Mouse (Mus musculus): ENCODE measurements around the gene Caln1. TPM values are rescaled to one million over a fixed set of nuclear protein-coding genes. Genes with fewer than 3 reads are reported as not detected.

The Caln1 gene
- total RNA-seq, 2 experiments from 2014 or later: 35.2 to 55.2 TPM

DNA sequence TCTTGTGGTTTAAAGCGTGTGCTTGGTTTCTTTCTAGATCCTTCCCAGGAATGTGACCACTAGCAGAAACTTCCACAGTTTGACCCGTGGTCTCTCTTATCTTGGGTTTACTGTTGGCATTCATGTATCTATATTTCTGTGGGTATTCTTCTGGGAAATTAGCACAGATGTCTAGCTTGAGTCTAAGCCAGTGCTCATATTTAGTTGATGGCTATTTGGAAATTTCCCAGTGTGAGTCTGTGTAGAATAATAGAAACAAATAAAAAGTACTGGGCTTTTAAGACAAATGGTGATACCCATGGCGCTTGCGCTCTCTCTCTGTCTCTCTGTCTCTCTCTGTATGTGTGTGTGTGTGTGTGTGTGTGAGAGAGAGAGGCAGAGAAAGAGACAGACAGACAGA is 330.2 kb downstream of the Caln1 start:
- no peak for DNase-seq

DNA sequence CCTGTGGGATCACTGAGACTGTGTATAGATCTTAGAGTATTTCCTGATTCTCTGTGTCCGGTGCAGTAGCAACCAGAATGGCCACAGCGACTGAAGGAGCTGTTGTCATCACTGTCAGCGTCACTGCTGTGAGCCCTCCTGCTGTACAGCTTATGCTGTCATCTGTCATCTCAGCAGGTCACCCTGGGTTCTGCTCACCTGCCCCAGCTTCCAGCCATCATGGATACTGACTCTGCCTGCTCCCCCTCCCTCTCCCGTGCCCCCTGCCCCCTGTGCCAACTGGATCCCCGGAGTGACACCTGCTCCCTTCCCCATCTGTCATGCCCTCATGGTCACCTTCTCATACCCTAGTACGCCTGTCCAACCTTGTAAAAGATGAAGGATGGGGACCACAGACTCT is 332.5 kb downstream of the Caln1 start:
- DNase-seq: no peak

DNA sequence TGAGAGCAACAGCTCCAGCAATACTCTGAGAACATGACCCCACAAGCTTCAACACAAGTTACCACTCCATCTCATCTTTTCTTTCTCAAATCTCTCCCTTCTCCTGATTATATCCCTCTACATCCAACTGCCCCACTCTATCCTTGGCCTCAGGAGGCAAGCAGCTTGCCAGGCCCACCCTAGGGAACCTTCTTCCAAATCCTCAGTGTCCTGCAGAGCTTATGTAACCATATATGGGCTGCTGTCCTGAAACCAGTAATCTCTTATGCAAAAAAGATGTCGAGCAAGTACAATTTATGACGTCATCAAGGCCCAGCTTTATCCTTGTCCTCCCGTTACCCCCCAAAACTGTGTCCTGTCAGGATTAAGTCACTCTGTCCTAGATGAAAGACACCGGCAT is 333.1 kb downstream of the Caln1 start:
- DNase-seq: no peak

DNA sequence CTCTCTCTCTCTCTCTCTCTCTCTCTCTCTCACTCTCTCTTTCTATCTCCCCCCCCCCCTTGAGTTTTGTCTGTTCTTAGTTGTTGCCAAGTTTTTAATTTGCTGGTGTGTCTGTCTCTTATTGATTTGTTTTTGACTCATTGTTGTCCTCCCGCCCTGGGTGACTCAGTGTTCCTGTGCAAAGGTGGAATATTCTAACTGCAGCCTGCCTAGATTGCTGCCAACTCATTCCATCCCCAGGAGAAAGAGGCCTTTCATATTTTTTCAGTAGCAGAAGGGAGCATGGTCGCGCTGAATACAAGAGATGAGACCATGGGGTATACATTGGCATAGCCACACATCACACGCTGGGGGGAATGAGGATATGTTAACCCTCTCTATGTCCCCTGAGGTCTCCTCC is 335.6 kb downstream of the Caln1 start:
- no peak for DNase-seq

DNA sequence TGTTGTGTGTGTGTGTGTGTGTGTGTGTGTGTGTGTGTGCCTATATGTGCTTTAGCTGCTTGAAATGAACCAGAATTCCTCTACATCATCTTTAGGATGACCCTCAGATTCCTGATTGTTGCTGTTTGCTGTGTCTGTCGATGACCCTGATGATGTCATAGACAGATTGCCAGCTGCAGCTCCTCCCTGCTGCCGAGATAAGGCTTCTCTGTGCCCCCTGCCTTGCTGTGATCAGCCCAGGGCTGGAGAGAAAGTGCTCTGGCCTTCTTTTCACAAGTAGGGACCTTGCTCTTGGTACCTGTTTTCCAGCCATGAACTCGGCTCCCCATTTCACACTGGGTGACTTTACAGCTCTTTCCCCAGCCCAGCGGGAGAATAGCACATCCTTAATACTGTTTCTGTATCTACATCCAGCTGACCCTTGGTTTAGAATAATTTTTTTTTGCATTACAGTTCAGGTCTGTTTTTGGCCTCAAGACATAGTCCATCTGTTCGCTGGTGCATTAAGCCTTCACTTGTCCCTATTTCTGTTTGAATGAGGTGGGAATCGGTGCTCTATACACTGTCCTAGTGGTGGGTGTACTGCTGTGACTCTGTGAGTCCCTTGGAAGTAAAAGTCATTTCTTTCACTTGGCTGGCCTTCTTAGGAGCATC is 337.1 kb downstream of the Caln1 start:
- peak; percentile 11 to 15 for DNase-seq

DNA sequence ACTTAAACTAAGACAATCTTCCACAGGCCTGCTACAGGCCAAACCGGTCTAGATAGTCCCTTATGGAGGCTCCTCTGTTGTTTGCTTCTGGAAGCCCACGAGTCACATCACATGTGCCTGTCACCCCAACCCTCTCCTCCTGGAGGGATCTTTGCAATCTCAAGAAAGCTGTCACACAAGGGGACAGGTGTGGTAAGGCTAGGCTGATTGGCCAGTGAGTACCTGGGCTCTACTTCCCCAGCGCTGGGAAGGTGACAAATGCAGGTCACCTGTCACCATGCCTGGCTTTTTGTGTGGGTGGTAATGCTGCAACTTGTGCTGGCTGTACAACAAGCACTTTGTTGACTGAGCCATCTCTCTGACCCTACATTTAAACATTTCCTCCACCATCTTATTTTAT is 338.5 kb downstream of the Caln1 start:
- DNase-seq: no peak

DNA sequence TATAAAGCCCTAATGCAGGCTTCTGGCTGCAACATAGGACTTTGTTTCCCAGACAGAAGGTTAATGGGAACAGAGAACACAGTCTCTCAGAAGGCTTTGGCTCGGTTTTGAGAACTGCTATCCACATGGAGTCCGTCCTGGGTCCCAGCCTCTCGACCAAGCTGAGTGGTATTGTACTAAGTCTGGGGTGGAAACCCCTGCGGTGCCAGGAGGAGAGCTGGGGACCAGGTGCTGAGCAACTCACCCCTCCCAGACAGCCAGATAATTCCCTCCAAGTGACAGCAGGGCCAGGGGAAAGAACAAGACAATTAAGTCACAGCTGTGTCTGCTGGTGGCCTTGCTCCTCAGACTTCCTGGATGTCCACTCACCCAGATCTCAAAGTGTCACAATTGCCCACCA is 339.4 kb downstream of the Caln1 start:
- DNase-seq: no peak

DNA sequence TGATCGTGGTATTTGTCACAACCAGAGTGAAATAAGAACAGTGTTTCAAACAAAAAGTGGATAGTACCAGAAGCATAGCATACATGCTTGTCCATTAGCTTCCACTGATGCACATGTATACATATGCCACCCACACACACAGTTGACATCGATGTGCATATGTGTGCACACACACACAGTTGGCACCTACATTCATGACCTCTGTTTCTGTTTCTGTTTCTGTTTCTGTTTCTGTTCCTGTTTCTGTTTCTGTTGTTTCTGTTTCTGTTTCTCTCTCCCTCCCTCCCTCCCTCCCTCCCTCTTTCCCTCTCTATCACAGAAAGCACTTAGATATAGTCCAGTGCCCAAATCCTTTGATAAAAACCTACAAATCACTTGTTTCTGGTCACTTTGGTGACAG is 342.4 kb downstream of the Caln1 start:
- DNase-seq: no peak

DNA sequence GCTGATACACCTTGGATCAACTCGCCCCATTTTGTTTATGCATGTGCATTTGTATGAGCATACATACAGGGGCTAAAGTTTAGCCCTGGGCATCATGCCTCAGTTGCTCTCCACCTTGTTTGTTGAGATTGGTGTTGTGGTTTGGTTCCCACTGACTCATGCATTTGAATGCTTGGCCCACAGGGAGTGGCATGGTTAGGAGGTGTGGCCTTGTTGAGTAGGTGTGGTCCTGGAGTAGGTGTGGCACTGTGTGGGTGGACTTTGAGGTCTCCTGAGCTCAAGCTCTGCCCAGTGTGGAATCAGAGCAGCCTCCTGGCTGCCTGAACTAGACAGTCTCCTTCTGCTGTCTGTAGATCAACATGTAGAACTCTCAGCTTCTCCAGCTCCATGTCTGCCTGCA is 343.0 kb downstream of the Caln1 start:
- DNase-seq: no peak

DNA sequence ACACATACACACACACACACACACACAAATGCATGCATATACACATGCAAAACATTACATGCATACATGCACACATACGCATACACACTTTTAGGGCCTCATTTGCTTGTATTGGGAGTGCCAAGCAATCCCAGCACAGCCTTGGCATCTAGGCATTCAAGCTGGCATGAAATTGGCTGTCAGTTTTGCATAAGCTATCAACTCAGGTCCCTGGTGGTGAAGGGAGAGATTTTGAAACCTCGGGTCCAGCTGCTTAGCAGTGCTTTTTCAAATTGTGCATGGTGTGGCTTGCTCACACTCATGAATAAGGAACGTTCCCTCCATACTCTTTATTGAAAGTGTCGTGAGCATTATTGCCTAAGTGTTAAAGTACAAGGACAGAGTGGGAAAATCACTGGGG is 345.9 kb downstream of the Caln1 start:
- peak in 1 of 2 experiments; percentile 10 for DNase-seq

DNA sequence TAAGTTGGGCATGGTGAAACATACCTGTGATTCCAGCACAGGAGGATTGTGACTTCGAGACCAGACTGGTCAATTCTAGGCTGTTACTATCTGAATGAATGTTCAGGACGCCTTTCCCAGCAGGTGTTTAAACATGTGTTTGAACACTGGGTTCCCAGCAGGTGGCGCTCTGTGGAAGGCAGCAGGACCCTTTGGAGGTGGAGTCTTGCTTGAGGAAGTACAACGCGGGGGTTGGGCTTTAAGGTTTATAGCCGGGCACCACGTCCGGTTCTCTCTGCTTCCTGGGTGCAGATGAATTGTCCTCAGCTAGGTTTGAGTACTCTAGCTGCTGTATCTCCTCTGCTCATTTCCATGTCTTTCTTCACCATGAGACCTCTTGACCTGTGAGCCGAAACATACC is 349.1 kb downstream of the Caln1 start:
- DNase-seq: peak; percentile 44 to 68

DNA sequence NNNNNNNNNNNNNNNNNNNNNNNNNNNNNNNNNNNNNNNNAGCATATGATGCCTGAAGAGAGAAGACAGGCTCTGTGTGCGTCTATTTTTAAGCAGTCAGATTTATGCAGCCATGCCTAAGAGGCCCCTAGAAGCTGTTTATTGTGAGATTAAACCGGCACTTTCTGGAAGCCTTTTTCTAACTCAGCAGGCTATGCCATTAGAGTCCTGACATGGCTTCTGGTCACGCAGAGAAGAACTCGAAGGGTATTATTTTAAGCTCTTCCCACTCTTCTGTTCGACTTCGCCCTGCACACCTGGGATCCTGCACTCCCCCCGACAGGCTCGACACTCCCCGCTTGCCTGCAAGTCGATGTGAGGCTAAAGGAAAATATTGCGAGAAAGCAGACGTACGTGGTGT is 372.9 kb downstream of the Caln1 start:
- no peak for DNase-seq

DNA sequence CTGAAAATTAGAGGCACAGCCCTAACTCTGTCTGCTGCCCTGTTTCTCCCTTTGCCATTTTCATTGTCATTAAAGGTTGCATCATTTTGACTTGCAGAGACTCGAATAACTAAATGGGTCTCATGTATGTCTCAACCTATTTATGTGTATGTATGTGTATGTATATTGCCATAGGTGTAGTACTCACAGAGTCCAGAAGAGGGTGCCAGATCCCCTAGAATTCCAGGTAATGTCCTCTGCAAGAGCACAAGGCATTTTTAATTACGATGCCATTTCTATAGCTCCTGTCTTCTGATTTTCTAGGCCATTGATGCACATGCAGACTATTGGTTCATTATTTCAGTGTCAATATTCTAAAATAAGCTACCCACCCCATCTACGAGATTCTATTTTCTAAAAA is 388.3 kb downstream of the Caln1 start:
- DNase-seq: no peak

DNA sequence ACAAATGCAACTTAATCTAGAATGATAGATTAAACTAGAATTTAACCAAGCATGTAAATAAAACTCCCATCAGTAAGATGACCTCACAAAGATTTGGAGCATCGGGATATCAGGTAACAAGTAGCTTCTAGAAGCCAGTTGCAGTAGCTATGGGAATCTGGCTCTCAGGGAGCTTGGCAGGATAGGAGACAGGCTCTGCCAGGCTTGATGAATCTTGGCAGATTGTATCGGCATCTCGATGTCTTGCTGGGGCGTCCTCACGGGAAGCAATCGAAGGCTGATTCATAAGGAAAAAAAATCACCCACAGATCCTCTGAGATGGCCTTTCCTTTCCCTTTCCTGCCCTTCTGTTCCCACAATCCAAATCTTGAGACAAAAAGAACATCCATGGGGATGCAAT is 396.5 kb downstream of the Caln1 start:
- DNase-seq: no peak

DNA sequence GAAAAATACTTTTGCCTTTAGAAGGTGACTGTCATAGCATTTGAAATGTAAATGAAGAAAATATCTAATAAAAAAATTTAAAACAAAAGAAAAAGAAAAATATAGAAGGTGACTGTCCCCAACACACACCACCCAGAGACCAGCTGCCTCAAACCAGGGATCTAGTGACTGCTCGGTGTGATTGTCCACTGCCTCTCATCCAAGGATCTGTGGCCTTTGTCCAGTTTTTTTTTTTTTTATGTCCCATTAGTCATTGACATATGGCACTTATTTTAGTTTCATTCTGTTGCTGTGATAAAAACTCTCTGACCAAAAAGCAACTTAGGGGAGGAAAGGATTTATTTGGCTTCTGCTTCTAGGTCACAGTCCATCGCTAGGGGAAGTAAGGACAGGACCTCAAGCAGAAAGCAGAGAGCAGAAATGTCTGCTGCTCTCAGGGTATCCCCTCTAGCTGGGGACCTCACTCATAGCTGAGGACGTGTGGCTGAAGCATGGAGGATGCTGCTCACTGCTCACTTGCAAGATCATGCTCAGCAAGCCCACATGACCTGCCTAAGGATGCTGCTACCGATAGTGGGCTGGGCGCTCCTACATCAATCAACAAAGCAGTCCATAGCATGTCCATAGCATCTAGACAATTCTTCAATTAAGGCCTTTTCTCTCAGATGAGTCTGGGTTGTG is 401.9 kb downstream of the Caln1 start:
- no peak for DNase-seq

DNA sequence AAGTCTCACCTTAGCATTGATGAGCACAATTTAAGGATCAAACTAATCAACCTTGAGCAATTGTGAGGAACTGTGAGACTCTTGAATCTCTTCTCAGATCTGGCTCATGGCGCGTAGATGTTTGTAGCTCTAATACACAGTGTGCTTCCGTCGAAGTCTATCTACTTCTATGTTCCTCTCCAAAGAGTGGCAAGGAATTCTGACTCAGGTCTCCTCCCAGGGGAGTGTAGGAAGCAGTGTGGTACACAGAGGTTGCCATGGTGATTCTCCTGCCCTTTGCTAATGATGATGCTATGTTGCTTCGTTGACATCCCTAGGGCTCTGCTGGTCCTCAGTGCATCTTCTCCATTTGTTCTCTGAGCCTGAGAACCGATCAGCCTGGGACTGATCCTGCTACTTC is 403.2 kb downstream of the Caln1 start:
- no peak for DNase-seq

DNA sequence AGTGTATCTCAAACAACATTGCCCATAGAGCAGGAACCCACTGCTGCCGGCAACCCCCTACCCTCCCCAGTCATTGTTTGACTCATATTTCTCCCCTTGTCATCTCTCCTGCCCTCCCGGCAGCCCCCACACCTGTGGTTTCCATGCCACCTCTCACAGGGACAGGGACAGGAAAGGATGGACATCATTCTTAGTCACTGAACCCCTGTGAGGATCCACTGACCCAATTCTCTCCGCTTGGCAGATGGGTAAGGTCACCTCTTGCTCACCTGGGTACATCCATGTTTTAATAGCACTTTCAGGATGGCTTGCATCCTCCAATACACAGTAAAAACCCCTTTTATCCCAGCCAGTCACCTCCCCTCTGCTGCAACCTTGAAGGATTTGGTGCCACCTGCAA is 405.7 kb downstream of the Caln1 start:
- DNase-seq: no peak

DNA sequence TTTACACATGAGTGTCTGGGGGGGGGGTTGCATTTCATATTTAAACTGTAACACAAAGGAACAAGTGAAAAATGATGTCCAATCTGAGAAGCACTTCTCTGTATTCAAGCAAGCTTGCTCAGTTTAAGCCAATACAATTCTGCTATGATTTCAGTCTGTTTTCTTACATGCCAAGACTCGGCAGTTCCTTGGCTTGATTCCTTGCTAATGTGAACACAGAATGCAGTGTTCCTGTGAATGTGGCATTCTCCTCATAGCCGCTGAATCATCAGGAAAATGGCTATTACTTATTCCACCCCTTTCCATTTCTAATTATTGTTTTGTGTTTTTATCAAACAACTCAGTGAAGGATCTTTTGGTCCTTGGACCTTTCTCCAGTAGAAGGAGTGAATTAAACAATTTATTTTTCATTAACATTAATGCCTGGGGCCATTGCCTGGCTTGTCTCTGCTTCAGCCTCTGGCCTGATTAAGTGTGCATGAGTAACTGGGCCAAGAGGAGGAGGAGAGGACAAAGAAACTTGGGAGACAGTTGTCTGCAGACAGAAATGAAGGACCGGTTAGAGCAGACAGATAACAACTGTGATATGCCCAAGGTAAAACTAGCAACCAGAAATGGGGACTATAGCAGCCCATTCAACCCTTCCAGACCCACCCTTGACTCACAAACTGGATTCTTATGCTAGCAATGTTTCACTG is 423.6 kb downstream of the Caln1 start:
- no peak for DNase-seq

DNA sequence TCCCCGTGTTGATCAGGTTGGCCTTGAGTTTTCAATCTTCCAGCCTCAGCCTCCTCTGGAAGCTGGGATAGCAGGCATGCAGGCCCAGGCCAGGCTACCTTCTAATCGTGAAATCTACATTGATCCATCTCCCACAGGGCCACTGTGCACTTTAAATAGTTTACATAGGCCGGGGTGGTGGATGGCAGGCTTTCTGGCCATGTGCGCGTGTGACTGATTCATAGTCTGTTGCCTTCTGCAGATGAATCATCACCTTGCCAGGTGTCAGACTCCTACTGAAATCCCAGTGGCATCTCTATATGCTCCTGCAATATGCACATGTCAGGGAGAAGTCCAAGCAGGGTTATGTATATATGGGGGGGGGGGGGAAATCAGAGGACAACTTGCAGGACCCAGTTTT is 428.5 kb downstream of the Caln1 start:
- DNase-seq: no peak

DNA sequence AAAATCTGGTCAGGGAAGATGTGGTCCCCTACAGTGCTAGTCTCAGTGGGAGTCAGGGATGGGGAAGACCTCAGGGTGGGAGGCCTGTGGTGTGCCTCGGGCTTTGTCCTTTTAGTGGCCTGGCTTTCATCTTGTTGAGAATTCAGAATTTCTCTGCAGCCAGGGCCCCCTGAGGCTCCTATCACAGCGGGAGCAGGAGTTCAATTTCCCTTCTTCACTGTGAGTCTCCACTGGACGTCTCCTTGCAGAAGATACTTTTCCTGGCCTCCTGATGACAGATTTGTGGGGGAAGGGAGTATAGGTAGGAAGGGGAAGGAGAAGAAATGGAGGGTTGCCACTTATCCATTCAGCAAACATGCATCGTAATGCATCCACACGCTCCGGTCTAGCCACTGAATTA is 441.1 kb downstream of the Caln1 start:
- no peak for DNase-seq

DNA sequence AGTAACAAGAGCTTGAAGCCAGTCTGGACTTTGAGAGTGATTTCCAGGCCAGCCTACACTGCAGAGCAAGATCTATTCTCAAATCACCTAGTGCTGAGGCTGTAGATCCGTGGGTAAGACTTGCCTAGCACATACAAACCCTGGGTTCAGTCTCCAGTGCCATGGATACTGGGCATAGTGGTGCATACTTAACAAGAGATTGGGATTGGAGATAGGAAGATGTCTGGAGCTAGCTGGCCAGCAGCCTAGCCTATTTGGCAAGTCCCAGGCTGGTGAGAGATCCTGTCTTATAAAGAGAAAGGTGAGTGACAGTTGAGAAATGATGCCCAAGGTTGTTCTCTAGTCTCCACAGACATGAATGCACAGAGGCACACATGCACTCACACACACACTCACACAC is 441.6 kb downstream of the Caln1 start:
- no peak for DNase-seq

DNA sequence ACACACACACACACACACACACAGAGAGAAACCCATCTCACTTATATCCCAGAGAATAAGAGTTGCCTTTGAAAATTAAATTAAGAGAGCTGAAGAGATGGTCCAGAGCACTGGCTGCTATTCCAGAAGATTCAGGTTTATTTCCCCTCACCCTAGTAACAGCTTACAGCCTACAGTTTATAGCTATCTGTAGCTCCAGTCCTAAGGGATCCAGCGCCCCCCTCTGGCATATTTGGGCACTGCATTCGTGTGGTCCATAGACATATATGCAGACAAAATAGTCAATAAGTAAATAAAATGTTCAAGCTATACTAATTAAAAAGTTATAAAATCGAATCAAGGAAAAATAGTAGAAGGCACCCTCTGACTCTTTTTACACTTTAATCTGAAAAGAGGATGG is 442.0 kb downstream of the Caln1 start:
- peak; percentile 63 to 71 for DNase-seq

DNA sequence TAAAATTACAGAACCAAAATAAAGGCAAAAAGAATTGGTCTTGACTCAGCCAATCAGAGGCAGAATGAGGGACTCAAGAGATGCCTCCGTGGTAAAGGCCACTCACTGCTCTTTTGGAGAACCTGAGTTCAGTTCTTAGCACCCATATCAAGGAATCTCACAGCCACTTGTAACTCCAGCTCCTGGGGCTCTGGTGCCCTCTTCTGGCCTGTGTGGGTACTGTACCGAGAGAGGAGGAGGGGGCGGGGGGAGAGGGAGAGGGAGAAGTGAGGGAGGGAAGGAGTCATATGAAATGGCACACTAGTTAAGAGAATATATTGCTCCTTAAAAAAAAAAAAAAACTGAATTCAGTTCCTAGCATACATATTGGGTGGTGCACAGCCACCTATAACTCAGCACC is 442.7 kb downstream of the Caln1 start:
- DNase-seq: no peak

DNA sequence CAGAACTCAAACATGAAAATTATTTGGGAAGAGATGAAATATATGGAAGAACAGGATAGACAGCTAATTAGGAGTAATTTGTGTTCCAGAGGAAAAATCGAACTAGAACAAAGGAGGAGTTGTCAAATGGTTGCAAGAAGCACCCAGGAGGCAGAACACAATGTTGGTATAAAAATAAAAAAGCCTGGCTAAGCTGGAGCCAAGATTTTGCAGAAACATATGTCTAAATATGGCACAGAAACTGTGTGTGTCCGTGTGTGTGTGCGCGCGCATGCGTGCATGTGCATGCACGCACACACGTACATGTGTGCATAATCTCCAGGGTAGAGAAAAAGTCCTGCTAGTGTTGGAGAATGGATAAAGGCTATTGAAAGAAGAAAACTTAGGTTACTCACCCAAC is 443.3 kb downstream of the Caln1 start:
- no peak for DNase-seq

Data from adrenal gland, postnatal 36 days (tissue).